Mouse (Mus musculus) retina, postnatal 1 day (tissue): ENCODE data around the gene Polrmt.
"Not testable (repeated sequence)": the region's sequence is repeated elsewhere in the genome, so short reads cannot be mapped to it uniquely, and the experiment has no call there.

Experiments
- DNase-seq: peaks from one replicate; pipeline ENCODE4 v3.0.0-alpha.2; 2012

Polrmt gene

GRCm38 (mm10) chr10:79706406-79707094, 39.8 kb downstream of the Polrmt start:
- DNase-seq, result no peak

GRCm38 (mm10) chr10:79705951-79706350, 40.4 kb downstream of the Polrmt start:
- DNase-seq, result no peak

- no peak for DNase-seq
Measured at GRCm38 (mm10) chr10:79704970-79705360, 41.4 kb downstream of the Polrmt start.

GRCm38 (mm10) chr10:79704065-79704969, 42.1 kb downstream of the Polrmt start, which contains the start of gene Bsg:
Gene Bsg (plus strand): TSS chr10:79704491.
- peak; percentile 100 for DNase-seq

- no peak for DNase-seq
Measured at GRCm38 (mm10) chr10:79703541-79703940, 42.8 kb downstream of the Polrmt start.

- not testable (repeated sequence) for DNase-seq
Measured at GRCm38 (mm10) chr10:79702970-79703369, 43.4 kb downstream of the Polrmt start.

GRCm38 (mm10) chr10:79701443-79702129, 44.8 kb downstream of the Polrmt start:
- peak; percentile 43 for DNase-seq

- no peak for DNase-seq
Measured at GRCm38 (mm10) chr10:79700676-79701075, 45.7 kb downstream of the Polrmt start.

GRCm38 (mm10) chr10:79698459-79698858, 47.9 kb downstream of the Polrmt start:
- DNase-seq, result no peak

- DNase-seq, result no peak
Measured at GRCm38 (mm10) chr10:79697916-79698315, 48.5 kb downstream of the Polrmt start.

- DNase-seq, result no peak
Measured at GRCm38 (mm10) chr10:79696129-79696651, 50.2 kb downstream of the Polrmt start.

GRCm38 (mm10) chr10:79695231-79696128, 50.9 kb downstream of the Polrmt start:
- peak; percentile 83 for DNase-seq

GRCm38 (mm10) chr10:79694379-79694655, 52.1 kb downstream of the Polrmt start:
- no peak for DNase-seq

- peak; percentile 35 for DNase-seq
Measured at GRCm38 (mm10) chr10:79693580-79694378, 52.6 kb downstream of the Polrmt start.

GRCm38 (mm10) chr10:79691986-79692548, 54.3 kb downstream of the Polrmt start:
- no peak for DNase-seq

- DNase-seq, result no peak
Measured at GRCm38 (mm10) chr10:79689178-79689577, 57.2 kb downstream of the Polrmt start.

GRCm38 (mm10) chr10:79688720-79689119, 57.7 kb downstream of the Polrmt start, which contains the start of gene Gzmm:
Gene Gzmm (plus strand): TSS chr10:79689020.
- DNase-seq, result no peak

- no peak for DNase-seq
Measured at GRCm38 (mm10) chr10:79687513-79687912, 58.9 kb downstream of the Polrmt start.

- DNase-seq, result no peak
Measured at GRCm38 (mm10) chr10:79686691-79687090, 59.7 kb downstream of the Polrmt start.

GRCm38 (mm10) chr10:79686219-79686618, 60.2 kb downstream of the Polrmt start:
- no peak for DNase-seq
